Mouse (Mus musculus) E14TG2a.4 (cell line): Measurements from ENCODE around the gene Edc4.
A peak's percentile ranks its signal among the peaks of the same experiment; 100 is the strongest.

ENCODE experiments used
- H3K27me3 ChIP-seq: 2 replicates; pipeline ENCODE4 v1.6.1; 2014; ENCODE audit warnings: low read length, control low read depth; ENCODE audit not compliant: insufficient read depth
- H3K36me3 ChIP-seq: 2 replicates; pipeline ENCODE4 v1.6.1; 2014; ENCODE audit warnings: low read length, control low read depth; ENCODE audit not compliant: insufficient read depth
- H3K4me1 ChIP-seq: replicated peaks from 2 replicates; pipeline ENCODE4 v1.6.1; 2014; ENCODE audit warnings: low read depth, low read length, control low read depth
- H3K4me3 ChIP-seq: replicated peaks from 2 replicates; pipeline ENCODE4 v1.5.1; 2014; ENCODE audit warnings: mild to moderate bottlenecking, low read length
- H3K9me3 ChIP-seq: 2 replicates; pipeline ENCODE4 v1.6.1; 2014; ENCODE audit warnings: low read length, control low read depth
- CTCF ChIP-seq: conservative IDR thresholded peaks from 2 replicates; pipeline ENCODE4 v1.5.1; 2014; ENCODE audit warnings: low read length
- NANOG ChIP-seq: IDR thresholded peaks from 2 replicates; pipeline ENCODE4 v1.6.1; 2014; ENCODE audit warnings: borderline replicate concordance, low read length, mixed read lengths
- POU5F1 ChIP-seq: IDR thresholded peaks from 2 replicates; pipeline ENCODE4 v1.6.1; 2014; ENCODE audit warnings: low read length, borderline replicate concordance

Gene Edc4

GRCm38 (mm10) chr8:105897801-105898480, 17.3 kb downstream of the Edc4 start:
- peaks cover 3% of the 10 kb centered on the region; the same call in 1 of the 2 replicates for H3K36me3 ChIP-seq
- TF ChIP-seq CTCF (no peak), POU5F1 (no peak), NANOG (no peak)
- H3K9me3 ChIP-seq: no peaks in the 10 kb centered on the region
- no peaks in the 10 kb centered on the region for H3K27me3 ChIP-seq
- H3K4me1 ChIP-seq: peaks cover 44% of the 10 kb centered on the region
- H3K4me3 ChIP-seq: no peak overlapping the region

GRCm38 (mm10) chr8:105900180-105900940, 19.7 kb downstream of the Edc4 start, which contains the start of gene Pskh1:
Pskh1 (plus strand) TSS chr8:105900441.
- Histone ChIP-seq H3K9me3 (no peaks in the 10 kb centered on the region), H3K27me3 (no peaks in the 10 kb centered on the region), H3K4me1 (peaks cover 20% of the 10 kb centered on the region), H3K36me3 (0 out of 2 replicates have a peak, but pooled peaks cover 2% of the 10 kb centered on the region), H3K4me3 (peak within 1 kb of the TSS; percentile 98)
- TF ChIP-seq CTCF: no peak
- no peak for TF ChIP-seq NANOG
- no peak for TF ChIP-seq POU5F1

DNA sequence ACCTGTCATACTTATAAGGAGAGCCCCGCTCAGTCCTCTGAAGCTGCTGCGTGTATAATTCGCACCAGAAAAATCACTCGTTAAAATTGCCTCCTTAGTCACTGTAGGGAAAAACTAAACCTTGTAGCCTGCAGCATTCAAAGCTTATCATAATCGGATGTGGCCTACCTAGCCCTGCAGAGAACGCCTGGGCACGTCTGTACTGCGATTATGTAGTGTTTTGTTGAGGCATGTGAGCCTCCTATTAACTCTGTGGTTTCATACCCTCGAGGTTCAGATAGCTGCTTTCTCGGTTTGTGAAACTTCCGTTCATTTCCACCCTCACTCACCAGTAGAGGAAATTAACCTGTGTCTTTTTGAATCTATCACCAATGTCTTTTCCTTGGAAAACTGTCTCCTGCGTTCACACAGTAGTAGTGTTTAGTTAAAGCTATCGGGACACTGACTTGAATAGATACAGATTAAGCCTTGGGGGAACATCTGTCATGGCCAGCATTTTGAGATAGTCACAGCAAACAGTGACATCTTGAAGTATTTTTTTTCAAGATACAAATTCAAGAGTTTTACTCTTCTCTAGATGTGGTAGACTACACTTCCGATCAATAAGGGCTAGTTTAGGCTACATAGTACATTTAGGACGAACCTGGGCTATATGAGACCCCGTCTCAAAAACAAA, 20.4 kb downstream of the Edc4 start:
- TF ChIP-seq POU5F1: no peak
- no peak for TF ChIP-seq NANOG
- no peak for TF ChIP-seq CTCF
- Histone ChIP-seq H3K4me3 (peak overlapping the region; percentile 98), H3K27me3 (no peaks in the 10 kb centered on the region), H3K36me3 (0 out of 2 replicates have a peak, but pooled peaks cover 4% of the 10 kb centered on the region), H3K9me3 (no peaks in the 10 kb centered on the region), H3K4me1 (peaks cover 18% of the 10 kb centered on the region)

GRCm38 (mm10) chr8:105919390-105919789, 38.7 kb downstream of the Edc4 start:
- Histone ChIP-seq H3K36me3 (peaks cover 65% of the 10 kb centered on the region), H3K9me3 (no peaks in the 10 kb centered on the region), H3K27me3 (no peaks in the 10 kb centered on the region), H3K4me1 (peaks cover 5% of the 10 kb centered on the region), H3K4me3 (no peak overlapping the region)
- TF ChIP-seq NANOG (no peak), CTCF (no peak), POU5F1 (no peak)

DNA sequence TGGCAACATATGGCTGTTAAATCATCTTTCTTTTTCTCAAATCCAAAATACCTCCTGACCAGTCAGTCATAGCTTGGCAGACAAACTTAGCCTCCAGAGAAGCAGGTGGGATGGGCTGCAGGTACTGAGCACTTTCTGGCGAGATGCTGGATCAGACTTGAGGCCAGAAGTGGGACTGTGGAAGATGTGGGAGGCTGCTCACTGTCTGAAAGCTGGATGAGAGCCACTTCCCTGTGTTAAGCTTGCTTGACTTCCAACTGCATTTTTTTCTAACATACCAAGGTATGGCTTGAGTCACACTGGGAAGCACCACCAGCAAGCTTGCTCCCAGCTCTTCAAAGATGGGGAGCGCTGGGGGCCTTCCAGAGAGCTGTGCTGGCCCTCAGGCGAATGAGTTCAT, 44.4 kb downstream of the Edc4 start:
- no peaks in the 10 kb centered on the region for H3K9me3 ChIP-seq
- H3K4me1 ChIP-seq: peaks cover 42% of the 10 kb centered on the region
- H3K4me3 ChIP-seq: no peak overlapping the region
- H3K36me3 ChIP-seq: peaks cover 61% of the 10 kb centered on the region
- no peaks in the 10 kb centered on the region for H3K27me3 ChIP-seq
- no peak for TF ChIP-seq POU5F1
- no peak for TF ChIP-seq NANOG
- TF ChIP-seq CTCF: no peak

DNA sequence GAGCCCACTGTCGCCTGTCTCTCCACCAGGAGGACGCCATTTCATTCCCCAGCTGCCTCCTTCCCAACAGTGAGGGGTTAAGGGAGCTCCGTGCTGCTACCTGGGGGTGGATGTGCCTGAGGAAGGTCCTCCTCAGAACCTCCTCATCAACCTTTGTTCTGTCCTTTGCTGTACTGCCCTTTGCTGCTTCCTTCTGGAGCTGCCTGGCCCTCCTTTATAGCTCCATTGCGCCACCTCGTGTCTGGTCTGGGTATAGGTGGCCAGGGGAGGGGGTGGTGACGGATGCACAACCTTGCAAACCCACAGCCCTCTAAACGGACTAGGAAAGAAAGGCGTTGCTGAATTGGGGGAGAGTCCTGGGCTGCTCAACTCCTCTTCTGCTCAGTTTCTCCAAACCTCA, 49.9 kb downstream of the Edc4 start:
- H3K9me3 ChIP-seq: no peaks in the 10 kb centered on the region
- no peak overlapping the region for H3K4me3 ChIP-seq
- peaks cover 78% of the 10 kb centered on the region for H3K36me3 ChIP-seq
- peaks cover 48% of the 10 kb centered on the region for H3K4me1 ChIP-seq
- no peaks in the 10 kb centered on the region for H3K27me3 ChIP-seq
- TF ChIP-seq POU5F1 (no peak), CTCF (peak; percentile 99)

- no peak for TF ChIP-seq POU5F1
- TF ChIP-seq NANOG: no peak
- TF ChIP-seq CTCF: no peak
- H3K4me3 ChIP-seq: no peak overlapping the region
Observed at GRCm38 (mm10) chr8:105931271-105931670, 50.6 kb downstream of the Edc4 start.

DNA sequence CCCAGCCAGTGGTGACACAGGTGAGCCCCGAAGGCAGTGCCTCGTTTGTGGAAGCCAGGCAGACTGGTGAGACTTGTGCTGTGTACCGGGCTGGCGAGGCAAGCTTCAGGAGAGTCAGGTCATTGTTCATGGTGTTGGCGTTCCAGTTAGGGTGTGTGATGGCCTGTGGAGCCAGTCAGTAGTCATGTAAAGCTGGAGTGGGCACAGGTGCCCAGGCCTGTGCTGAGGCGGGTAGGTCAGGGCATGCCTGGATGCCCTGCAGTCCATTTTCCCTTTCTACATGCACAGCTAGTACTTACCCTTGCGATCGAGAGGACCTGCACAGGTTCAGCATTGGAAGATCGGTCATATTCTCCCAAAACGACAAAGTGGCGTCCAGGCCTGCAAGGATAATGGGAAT, 51.8 kb downstream of the Edc4 start:
- peaks cover 50% of the 10 kb centered on the region for H3K4me1 ChIP-seq
- TF ChIP-seq NANOG (no peak), CTCF (no peak), POU5F1 (no peak)

More at GRCm38 (mm10) chr8:105931271-105931670, 50.6 kb downstream of the Edc4 start:
- peaks cover 48% of the 10 kb centered on the region for H3K4me1 ChIP-seq
- H3K27me3 ChIP-seq: no peaks in the 10 kb centered on the region
- H3K9me3 ChIP-seq: no peaks in the 10 kb centered on the region
- H3K36me3 ChIP-seq: peaks cover 81% of the 10 kb centered on the region

More for the DNA sequence above, 51.8 kb downstream of the Edc4 start:
- H3K9me3 ChIP-seq: no peaks in the 10 kb centered on the region
- H3K36me3 ChIP-seq: peaks cover 73% of the 10 kb centered on the region
- no peak overlapping the region for H3K4me3 ChIP-seq
- 0 out of 2 replicates have a peak, but pooled peaks cover 2% of the 10 kb centered on the region for H3K27me3 ChIP-seq
